Mouse (Mus musculus) Muller cell, postnatal 12 days (primary cell): ENCODE measurements at regions not wholly inside any gene's neighbourhood (a gene's known extent, or its start where the extent isn't known, plus 50 kb on each side); places are given as distances from the start of the nearest gene placed in this dataset.

Experiments used
- DNase-seq: peaks from one replicate; pipeline ENCODE4 v3.0.0-alpha.2; 2015; ENCODE audit errors: inconsistent ontology term

- no peak for DNase-seq
Observed at GRCm38 (mm10) chr13:102132696-102133095, 364.7 kb upstream of the Pik3r1 start.

GRCm38 (mm10) chr13:102135210-102135609 lies 367.2 kb upstream of the Pik3r1 start:
- no peak for DNase-seq

- no peak for DNase-seq
Observed at GRCm38 (mm10) chr13:102142986-102143385, 375.0 kb upstream of the Pik3r1 start.

- no peak for DNase-seq
Observed at GRCm38 (mm10) chr13:102143848-102144247, 375.8 kb upstream of the Pik3r1 start.

- no peak for DNase-seq
Observed at GRCm38 (mm10) chr13:102148039-102148438, 380.0 kb upstream of the Pik3r1 start.

- no peak for DNase-seq
Observed at GRCm38 (mm10) chr13:102153785-102154608, 386.0 kb upstream of the Pik3r1 start.

GRCm38 (mm10) chr13:102154609-102154899 lies 386.5 kb upstream of the Pik3r1 start:
- DNase-seq = no peak

- no peak for DNase-seq
Observed at GRCm38 (mm10) chr13:102157369-102158130, 389.5 kb upstream of the Pik3r1 start.

- peak; percentile 18 for DNase-seq
Observed at GRCm38 (mm10) chr13:102173382-102174234, 405.6 kb upstream of the Pik3r1 start.

- no peak for DNase-seq
Observed at GRCm38 (mm10) chr13:102174431-102174830, 406.4 kb upstream of the Pik3r1 start.

- DNase-seq = no peak
Observed at GRCm38 (mm10) chr13:102174896-102175295, 406.9 kb upstream of the Pik3r1 start.

GRCm38 (mm10) chr13:102175406-102175805 lies 407.4 kb upstream of the Pik3r1 start:
- DNase-seq = no peak

- no peak for DNase-seq
Observed at GRCm38 (mm10) chr13:102176456-102176855, 408.4 kb upstream of the Pik3r1 start.

- no peak for DNase-seq
Observed at GRCm38 (mm10) chr13:102194716-102195115, 426.7 kb upstream of the Pik3r1 start.

- DNase-seq = no peak
Observed at GRCm38 (mm10) chr13:102202301-102202700, 434.3 kb upstream of the Pik3r1 start.

- no peak for DNase-seq
Observed at GRCm38 (mm10) chr13:102218486-102218885, 450.5 kb upstream of the Pik3r1 start.

GRCm38 (mm10) chr13:102231048-102231447 lies 462.3 kb upstream of the Cd180 start:
- DNase-seq = peak; percentile 92

GRCm38 (mm10) chr13:102232291-102232936 lies 460.9 kb upstream of the Cd180 start:
- peak; percentile 96 for DNase-seq

- DNase-seq = peak; percentile 54
Observed at GRCm38 (mm10) chr13:102250884-102251283, 442.5 kb upstream of the Cd180 start.

GRCm38 (mm10) chr13:102251709-102252108 lies 441.6 kb upstream of the Cd180 start:
- DNase-seq = no peak
